Mouse (Mus musculus) MEL (cell line): ENCODE measurements around the gene Pacs1. TPM values are rescaled to one million over a fixed set of nuclear protein-coding genes. Genes with fewer than 3 reads are reported as not detected.

Experiments used
- DNase-seq: peaks from one replicate; pipeline ENCODE4 v3.0.0; 2011; ENCODE audit warnings: low read depth, low spot score
- H3K27ac ChIP-seq: 2 replicates; pipeline ENCODE4 v1.5.1; 2012; ENCODE audit warnings: low read depth, mild to moderate bottlenecking, control low read depth, low read length, moderate library complexity; ENCODE audit not compliant: control insufficient read depth
- H3K27me3 ChIP-seq, 2 experiments: fragments of 150-350 bp in 1 of 2; sonication (generic) in 1 of 2; 2 replicates each; pipeline ENCODE4 v1.6.1; 2012; ENCODE audit warnings: low read length in 2 of 2, mild to moderate bottlenecking in 2 of 2, improper control_type of control experiment in 1 of 2, moderate library complexity in 1 of 2; ENCODE audit not compliant: insufficient read depth in 2 of 2, control insufficient read depth in 1 of 2
- H3K36me3 ChIP-seq, 2 experiments: 2 replicates each; pipeline ENCODE4 v1.6.1; 2012 to 2014; ENCODE audit warnings: low read length in 2 of 2, improper control_type of control experiment in 1 of 2, inconsistent platforms in 1 of 2, mild to moderate bottlenecking in 1 of 2; ENCODE audit not compliant: insufficient read depth in 2 of 2, control insufficient read depth in 1 of 2
- H3K4me1 ChIP-seq, 2 experiments: fragments of 150-350 bp in 1 of 2; sonication (generic) in 1 of 2; 2 replicates each; pipeline ENCODE4 v1.6.1; 2012; ENCODE audit warnings: low read length in 2 of 2, improper control_type of control experiment in 1 of 2, mild to moderate bottlenecking in 1 of 2; ENCODE audit not compliant: insufficient read depth in 2 of 2, control insufficient read depth in 1 of 2
- H3K4me3 ChIP-seq, 2 experiments: fragments of 150-350 bp in 1 of 2; sonication (generic) in 1 of 2; 2 replicates each; pipeline ENCODE4 v1.5.1; 2012; ENCODE audit warnings: low read depth in 2 of 2, low read length in 2 of 2, mild to moderate bottlenecking in 2 of 2, moderate library complexity in 2 of 2, control low read depth in 1 of 2, improper control_type of control experiment in 1 of 2; ENCODE audit not compliant: control insufficient read depth in 1 of 2, insufficient read depth in 1 of 2
- H3K79me2 ChIP-seq: 2 replicates; pipeline ENCODE4 v1.6.1; 2012; ENCODE audit warnings: mild to moderate bottlenecking, low read length, moderate library complexity; ENCODE audit not compliant: control insufficient read depth, poor library complexity, insufficient read depth
- H3K9ac ChIP-seq: 2 replicates; pipeline ENCODE4 v1.6.1; 2012; ENCODE audit warnings: low read depth, mild to moderate bottlenecking, control low read depth, low read length, moderate library complexity; ENCODE audit not compliant: control insufficient read depth, poor library complexity, severe bottlenecking
- H3K9me3 ChIP-seq: fragments of 150-350 bp; sonication (generic); replicated peaks from 2 replicates; pipeline ENCODE4 v1.6.1; 2012; ENCODE audit warnings: mild to moderate bottlenecking, low read length, improper control_type of control experiment, moderate library complexity; ENCODE audit not compliant: insufficient read depth
- CHD2 ChIP-seq: IDR thresholded peaks from 2 replicates; pipeline ENCODE4 v1.6.1; 2011; ENCODE audit warnings: low read length, improper control_type of control experiment
- CTCF ChIP-seq, 3 experiments: IDR thresholded peaks in 2 of 3; conservative IDR thresholded peaks in 1 of 3; 2 replicates each; pipeline ENCODE4 v1.5.1; 2011 to 2012; ENCODE audit warnings: low read length in 3 of 3, low read depth in 2 of 3, mild to moderate bottlenecking in 2 of 3, improper control_type of control experiment in 1 of 3, inconsistent platforms in 1 of 3, mixed read lengths in 1 of 3, moderate library complexity in 1 of 3; ENCODE audit not compliant: control insufficient read depth in 1 of 3, insufficient read depth in 1 of 3, poor library complexity in 1 of 3, severe bottlenecking in 1 of 3
- E2F4 ChIP-seq: IDR thresholded peaks from 2 replicates; pipeline ENCODE4 v1.6.1; 2011; ENCODE audit warnings: low read depth, low read length, improper control_type of control experiment, borderline replicate concordance
- ELF1 ChIP-seq: IDR thresholded peaks from 2 replicates; pipeline ENCODE4 v1.6.1; 2014; ENCODE audit warnings: low read depth, mild to moderate bottlenecking, inconsistent platforms, low read length, improper control_type of control experiment, moderate library complexity
- GATA1 ChIP-seq: IDR thresholded peaks from 2 replicates; pipeline ENCODE4 v1.6.1; 2011; ENCODE audit warnings: low read depth, low read length, improper control_type of control experiment
- HCFC1 ChIP-seq: IDR thresholded peaks from 2 replicates; pipeline ENCODE4 v1.6.1; 2012; ENCODE audit warnings: low read depth, mild to moderate bottlenecking, inconsistent platforms, low read length, improper control_type of control experiment, moderate library complexity
- MAZ ChIP-seq: IDR thresholded peaks from 2 replicates; pipeline ENCODE4 v1.6.1; 2012; ENCODE audit warnings: low read depth, mild to moderate bottlenecking, inconsistent platforms, low read length, improper control_type of control experiment
- MEF2A ChIP-seq: IDR thresholded peaks from 2 replicates; pipeline ENCODE4 v1.6.1; 2014; ENCODE audit warnings: low read depth, mild to moderate bottlenecking, inconsistent platforms, low read length, improper control_type of control experiment; ENCODE audit not compliant: poor library complexity, insufficient replicate concordance, severe bottlenecking; ENCODE audit errors: extremely low read depth
- MXI1 ChIP-seq: IDR thresholded peaks from 2 replicates; pipeline ENCODE4 v1.6.1; 2011; ENCODE audit warnings: mild to moderate bottlenecking, low read depth, low read length, improper control_type of control experiment
- NELFE ChIP-seq: IDR thresholded peaks from 2 replicates; pipeline ENCODE4 v1.6.1; 2011; ENCODE audit warnings: low read depth, low read length, improper control_type of control experiment
- NRF1 ChIP-seq: IDR thresholded peaks from 2 replicates; pipeline ENCODE4 v1.6.1; 2014; ENCODE audit warnings: low read depth, mild to moderate bottlenecking, inconsistent platforms, low read length, improper control_type of control experiment, moderate library complexity; ENCODE audit not compliant: poor library complexity, insufficient read depth, severe bottlenecking
- POLR2A ChIP-seq, 2 experiments: IDR thresholded peaks; 2 replicates each; pipeline ENCODE4 v1.6.1; 2011 to 2012; ENCODE audit warnings: low read length in 2 of 2, mild to moderate bottlenecking in 2 of 2, control low read depth in 1 of 2, improper control_type of control experiment in 1 of 2, low read depth in 1 of 2, moderate library complexity in 1 of 2; ENCODE audit not compliant: control insufficient read depth in 1 of 2, insufficient read depth in 1 of 2, poor library complexity in 1 of 2
- POLR2AphosphoS2 ChIP-seq: IDR thresholded peaks from 2 replicates; pipeline ENCODE4 v1.6.1; 2011; ENCODE audit warnings: low read length, improper control_type of control experiment
- RAD21 ChIP-seq: IDR thresholded peaks from 2 replicates; pipeline ENCODE4 v1.6.1; 2011; ENCODE audit warnings: mild to moderate bottlenecking, low read depth, low read length, improper control_type of control experiment
- SIN3A ChIP-seq: IDR thresholded peaks from 2 replicates; pipeline ENCODE4 v1.6.1; 2012; ENCODE audit warnings: low read length, improper control_type of control experiment, inconsistent platforms
- SMC3 ChIP-seq: IDR thresholded peaks from 2 replicates; pipeline ENCODE4 v1.6.1; 2011; ENCODE audit warnings: low read depth, low read length, improper control_type of control experiment
- TBP ChIP-seq: IDR thresholded peaks from 2 replicates; pipeline ENCODE4 v1.8.0; 2011; ENCODE audit warnings: low read depth, low read length, improper control_type of control experiment
- UBTF ChIP-seq: IDR thresholded peaks from 2 replicates; pipeline ENCODE4 v1.6.1; 2012; ENCODE audit warnings: low read depth, mild to moderate bottlenecking, inconsistent platforms, low read length, improper control_type of control experiment, moderate library complexity, borderline replicate concordance; ENCODE audit not compliant: insufficient read depth
- ZC3H11A ChIP-seq: IDR thresholded peaks from 2 replicates; pipeline ENCODE4 v1.6.1; 2012; ENCODE audit warnings: low read depth, mild to moderate bottlenecking, inconsistent platforms, low read length, improper control_type of control experiment
- polyA plus RNA-seq, 2 experiments: library from polyadenylated mRNA; stranded (reverse) in 1 of 2; unstranded in 1 of 2; fragments of >175 nt in 1 of 2; fragments of >200 nt in 1 of 2; gene quantifications; 2 replicates each; pipeline versions ENCODE4 v1.2.1 to v1.2.4; 2012; ENCODE audit warnings: low replicate concordance in 2 of 2, low read depth in 1 of 2; ENCODE audit not compliant: insufficient read length in 2 of 2, insufficient read depth in 1 of 2, missing spikeins in 1 of 2
- total RNA-seq: library from RNA; depleted of rRNA; stranded (reverse); fragments of 300-350 nt; gene quantifications from 2 replicates; pipeline ENCODE4 v1.2.3, GENCODE M21; 2012

Gene Pacs1
- total and polyA plus RNA-seq, 3 experiments: 5.7 to 19.9 TPM; not detected in 1

- H3K27me3 ChIP-seq: no peaks in the 10 kb centered on the region
Observed at GRCm38 (mm10) chr19:5094746-5095417, 178.0 kb downstream of the Pacs1 start.

GRCm38 (mm10) chr19:5094243-5094632 lies 178.7 kb downstream of the Pacs1 start:
- Histone ChIP-seq H3K27me3 (no peaks in the 10 kb centered on the region), H3K9me3 (no peaks in the 10 kb centered on the region), H3K9ac (no peak overlapping the region), H3K4me1 (peaks cover 0 to 15% of the 10 kb centered on the region in 2 experiments; a peak in 2 of 4 replicates), H3K4me3 (no peak overlapping the region), H3K27ac (no peak overlapping the region), H3K79me2 (no peaks in the 10 kb centered on the region), H3K36me3 (peaks cover 0 to 4% of the 10 kb centered on the region in 2 experiments; a peak in 2 of 4 replicates)
- TF ChIP-seq CHD2 (no peak), CTCF (IDR thresholded peaks at IDR 0.05 in 2 of 3, conservative IDR thresholded peaks at IDR 0.05 in 1 of 3; ENCODE audit: control insufficient read depth in 1 of 3, insufficient read depth in 1 of 3, low read depth in 2 of 3, low read length in 3 of 3, poor library complexity in 1 of 3, severe bottlenecking in 1 of 3) (peak; percentile 83 to 95 (median 92)), HCFC1 (peak; percentile 59; the same call in 1 of the 2 replicates), RAD21 (peak; percentile 70), NRF1 (no peak), MXI1 (peak; percentile 85), POLR2A (IDR thresholded peaks at IDR 0.05; ENCODE audit: control insufficient read depth in 1 of 2, insufficient read depth in 1 of 2, low read depth in 1 of 2, low read length in 2 of 2, poor library complexity in 1 of 2) (peak; percentile 25 to 42; a peak in 1 of 4 replicates), E2F4 (no peak), TBP (no peak), SIN3A (peak; percentile 86), SMC3 (peak; percentile 87), POLR2AphosphoS2 (peak; percentile 58; the same call in 1 of the 2 replicates), ZC3H11A (0 out of 2 replicates have a peak, but pooled peaks have one; percentile 26), GATA1 (peak; percentile 72), NELFE (no peak), MAZ (peak; percentile 67; the same call in 1 of the 2 replicates), ELF1 (peak; percentile 65; the same call in 1 of the 2 replicates)
- peak; percentile 93 for DNase-seq

More at GRCm38 (mm10) chr19:5094746-5095417, 178.0 kb downstream of the Pacs1 start:
- no peak for DNase-seq
- Histone ChIP-seq H3K36me3 (peaks cover 0 to 4% of the 10 kb centered on the region in 2 experiments; a peak in 2 of 4 replicates), H3K9me3 (no peaks in the 10 kb centered on the region), H3K4me1 (peaks cover 0 to 14% of the 10 kb centered on the region in 2 experiments; a peak in 2 of 4 replicates), H3K4me3 (no peak overlapping the region), H3K79me2 (no peaks in the 10 kb centered on the region), H3K9ac (no peak overlapping the region), H3K27ac (no peak overlapping the region)
- TF ChIP-seq MEF2A: no peak
- TF ChIP-seq SIN3A: no peak
- peak; percentile 33; the same call in 1 of the 2 replicates for TF ChIP-seq POLR2AphosphoS2
- TF ChIP-seq UBTF: no peak
- TF ChIP-seq CHD2: no peak
- TF ChIP-seq GATA1: no peak
